Mouse (Mus musculus) intestine, postnatal 0 days (tissue): ENCODE results near the gene Nmnat3. TPM values are rescaled to one million over a fixed set of nuclear protein-coding genes. Genes with fewer than 3 reads are reported as not detected.

Experiments
- ATAC-seq: fragments of 200-750 bp; cut with Nextera tagmentation; 2 replicates; pipeline ENCODE4 v1.8.0; 2017; ENCODE audit warnings: mild to moderate bottlenecking, moderate TSS enrichment, moderate library complexity
- H3K27ac ChIP-seq: fragments of 300-500 bp; sonication (generic); 2 replicates; pipeline ENCODE4 v1.5.1; 2014; ENCODE audit warnings: mild to moderate bottlenecking, low read depth, low read length, moderate library complexity
- H3K27me3 ChIP-seq: fragments of 300-500 bp; sonication (generic); replicated peaks from 2 replicates; pipeline ENCODE4 v1.6.1; 2014; ENCODE audit warnings: low read length, mixed read lengths; ENCODE audit not compliant: control insufficient read depth, insufficient read depth
- H3K36me3 ChIP-seq: fragments of 300-500 bp; sonication (generic); 2 replicates; pipeline ENCODE4 v1.6.1; 2014; ENCODE audit warnings: mild to moderate bottlenecking, moderate library complexity; ENCODE audit not compliant: control insufficient read depth, insufficient read depth
- H3K4me1 ChIP-seq: fragments of 300-500 bp; sonication (generic); replicated peaks from 2 replicates; pipeline ENCODE4 v1.6.1; 2014; ENCODE audit warnings: antibody characterized with exemption, low read length, mixed read lengths; ENCODE audit not compliant: control insufficient read depth, insufficient read depth
- H3K4me2 ChIP-seq: fragments of 300-500 bp; sonication (generic); replicated peaks from 2 replicates; pipeline ENCODE4 v1.6.1; 2014; ENCODE audit warnings: low read depth, mild to moderate bottlenecking, moderate library complexity
- H3K4me3 ChIP-seq: fragments of 300-500 bp; sonication (generic); 2 replicates; pipeline ENCODE4 v1.5.1; 2014; ENCODE audit warnings: low read depth, low read length
- H3K9ac ChIP-seq: fragments of 300-500 bp; sonication (generic); 2 replicates; pipeline ENCODE4 v1.6.1; 2014; ENCODE audit warnings: mild to moderate bottlenecking, low read depth, low read length
- H3K9me3 ChIP-seq: fragments of 300-500 bp; sonication (generic); 2 replicates; pipeline ENCODE4 v1.6.1; 2016; ENCODE audit warnings: mixed run types; ENCODE audit not compliant: control insufficient read depth
- CTCF ChIP-seq: sonication (generic); IDR thresholded peaks from 2 replicates; pipeline ENCODE4 v1.5.1; 2016; ENCODE audit warnings: low read depth, mild to moderate bottlenecking, control low read depth, antibody characterized with exemption, moderate library complexity
- WGBS: fragments of 180-500 bp; shearing (Covaris S2); extraction: QIAGEN DNeasy Blood & Tissue Kit; methylation state at CpG from one replicate; pipeline ENCODE4 v1.1.7; 2014; 5-methylcytosine and 5-hydroxymethylcytosine counted together
- polyA plus RNA-seq: library from polyadenylated mRNA; unstranded; fragments of >200 nt; fragmentation: Nextera tagmentation; extraction: Ambion mirVana; gene quantifications from 2 replicates; pipeline ENCODE4 v1.2.1, GENCODE M21; 2015

Nmnat3 gene
- polyA plus RNA-seq, 1 experiment from 2014 or later: 17.3 TPM

GRCm38 (mm10) chr9:98450976-98451375, 163.7 kb downstream of the Nmnat3 start:
- no peak overlapping the region for H3K4me2 ChIP-seq
- no peaks in the 10 kb centered on the region for H3K9me3 ChIP-seq
- H3K27me3 ChIP-seq: no peaks in the 10 kb centered on the region
- 0 out of 2 replicates have a peak, but pooled peaks cover 4% of the 10 kb centered on the region for H3K36me3 ChIP-seq
- TF ChIP-seq CTCF: no peak
- ATAC-seq: no peak
- 81% methylated on average over 1 of the region's 1 CpGs for WGBS
- no peaks in the 10 kb centered on the region for H3K4me1 ChIP-seq
- no peak overlapping the region for H3K9ac ChIP-seq
- no peak overlapping the region for H3K27ac ChIP-seq
- H3K4me3 ChIP-seq: no peak overlapping the region

- Histone ChIP-seq H3K9ac (no peak overlapping the region), H3K27me3 (no peaks in the 10 kb centered on the region), H3K4me3 (no peak overlapping the region), H3K9me3 (no peaks in the 10 kb centered on the region), H3K27ac (peak overlapping the region; percentile 70), H3K36me3 (no peaks in the 10 kb centered on the region), H3K4me1 (no peaks in the 10 kb centered on the region), H3K4me2 (no peak overlapping the region)
- TF ChIP-seq CTCF: no peak
- WGBS: 21% methylated on average over 2 of the region's 2 CpGs
- ATAC-seq: peak; percentile 98
These were observed 179.5 kb downstream of the Nmnat3 start for GRCm38 (mm10) chr9:98466709-98467108.

Other genes with a start within 250 kb of the Nmnat3 start
- 25.5 and 26.6 TPM in 2 replicates for gene Rbp1, start 135.5 kb downstream of the Nmnat3 start, polyA plus RNA-seq
- gene Rbp2, start 198.7 kb downstream of the Nmnat3 start, polyA plus RNA-seq: 7,315 and 7,837 TPM in 2 replicates